Mouse (Mus musculus): Measurements from ENCODE around the gene Gm20835. TPM values are rescaled to one million over a fixed set of nuclear protein-coding genes. Genes with fewer than 3 reads are reported as not detected.
"Not testable (repeated sequence)": the region's sequence is repeated elsewhere in the genome, so short reads cannot be mapped to it uniquely, and the experiment has no call there.

Gene Gm20835
- polyA plus RNA-seq (2015; fragmentation: Nextera tagmentation; extraction: Ambion mirVana) = not detected in 2 replicates

GRCm38 (mm10) chrY:36735190-36735589 is at the start of gene Gm20835:
Gene Gm20835 (minus strand): TSS chrY:36735290.
- H3K36me3 ChIP-seq; H3K4me1 ChIP-seq (replicated peaks); H3K27me3 ChIP-seq; H3K4me3 ChIP-seq (replicated peaks); ATAC-seq; H3K27ac ChIP-seq; H3K4me2 ChIP-seq (replicated peaks); H3K9me3 ChIP-seq; H3K9ac ChIP-seq (replicated peaks): not testable (repeated sequence)
- WGBS = no CpG with 5 or more reads among the region's 6 CpGs

Data from midbrain, embryonic 13.5 days (tissue).